Mouse (Mus musculus): Measurements from ENCODE around the gene Cxcr6. TPM values are rescaled to one million over a fixed set of nuclear protein-coding genes. Genes with fewer than 3 reads are reported as not detected.
A peak's percentile ranks its signal among the peaks of the same experiment; 100 is the strongest.
"Not testable (repeated sequence)": the region's sequence is repeated elsewhere in the genome, so short reads cannot be mapped to it uniquely, and the experiment has no call there.

Gene Cxcr6
- not detected for total RNA-seq (2022)

GRCm38 (mm10) chr9:123806267-123806666, at the start of gene Cxcr6:
Gene Cxcr6 (plus strand): TSS chr9:123806475.
- no peak for DNase-seq (ENCODE audit: low spot score in 2 of 2)

DNA sequence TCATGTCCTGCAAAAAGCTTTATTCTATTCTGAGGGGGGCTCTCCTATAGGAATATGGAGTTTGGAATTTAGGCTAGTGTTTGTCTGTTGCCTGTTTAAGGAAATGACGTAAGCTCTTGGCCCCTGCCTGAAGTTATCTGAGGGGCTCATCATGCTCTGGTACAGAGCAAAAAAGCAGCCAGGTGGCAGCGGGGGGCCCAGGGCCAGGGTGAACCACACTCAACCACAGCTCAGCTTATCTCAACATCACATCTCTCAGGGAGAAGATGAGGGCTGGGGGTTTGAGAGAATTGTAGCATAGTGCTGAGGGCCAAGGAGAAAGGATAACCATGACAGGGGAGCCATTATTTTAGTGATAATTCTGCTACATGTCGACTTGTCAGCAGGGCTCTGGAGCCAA, 49.5 kb upstream of the Cxcr6 start:
- DNase-seq (ENCODE audit: low spot score in 2 of 2), result no peak

GRCm38 (mm10) chr9:123757326-123757725, 48.9 kb upstream of the Cxcr6 start:
- DNase-seq (ENCODE audit: low spot score in 2 of 2), result no peak

DNA sequence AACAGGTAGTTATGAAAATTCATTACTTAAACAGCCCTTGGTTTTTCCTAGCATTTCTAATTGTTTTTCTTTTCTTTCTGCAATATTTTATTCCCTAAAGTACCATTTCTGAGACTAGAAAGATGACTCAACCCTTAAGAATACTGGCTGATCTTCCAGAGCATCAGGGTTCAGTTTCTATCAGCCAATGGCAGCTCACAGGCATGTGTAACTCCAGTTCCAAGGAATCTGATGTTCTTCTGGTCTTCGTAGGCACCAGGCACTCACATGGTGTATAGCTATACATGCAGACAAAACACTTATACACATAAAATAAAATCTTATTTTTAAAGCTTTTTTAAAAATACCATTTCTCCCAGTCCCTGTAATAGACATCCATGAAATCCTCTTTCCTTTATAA, 48.1 kb upstream of the Cxcr6 start:
- DNase-seq (ENCODE audit: low spot score in 2 of 2), result no peak

- no peak for DNase-seq (ENCODE audit: low spot score in 2 of 2)
Measured at GRCm38 (mm10) chr9:123758645-123759044, 47.6 kb upstream of the Cxcr6 start.

DNA sequence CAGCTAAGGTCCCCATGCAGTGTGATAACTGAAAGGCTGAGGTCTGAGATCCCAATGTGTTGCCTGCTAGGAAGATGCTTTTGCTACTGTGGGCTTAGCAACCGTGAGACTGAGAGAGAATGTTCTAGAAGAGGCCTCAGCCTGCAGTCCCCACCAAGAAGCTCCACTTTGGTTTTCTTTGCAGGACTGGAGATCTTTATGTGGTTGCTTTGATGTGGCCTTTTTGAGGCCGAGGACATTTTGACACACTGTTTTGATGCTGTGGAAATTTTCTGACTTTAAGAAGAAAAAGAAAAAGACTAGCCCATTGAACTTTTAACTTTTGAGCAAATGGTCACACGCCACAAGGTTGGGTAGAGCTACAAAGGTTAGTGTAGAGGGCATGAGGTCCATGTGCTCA, 45.5 kb upstream of the Cxcr6 start:
- DNase-seq (ENCODE audit: low spot score in 2 of 2), result no peak

DNA sequence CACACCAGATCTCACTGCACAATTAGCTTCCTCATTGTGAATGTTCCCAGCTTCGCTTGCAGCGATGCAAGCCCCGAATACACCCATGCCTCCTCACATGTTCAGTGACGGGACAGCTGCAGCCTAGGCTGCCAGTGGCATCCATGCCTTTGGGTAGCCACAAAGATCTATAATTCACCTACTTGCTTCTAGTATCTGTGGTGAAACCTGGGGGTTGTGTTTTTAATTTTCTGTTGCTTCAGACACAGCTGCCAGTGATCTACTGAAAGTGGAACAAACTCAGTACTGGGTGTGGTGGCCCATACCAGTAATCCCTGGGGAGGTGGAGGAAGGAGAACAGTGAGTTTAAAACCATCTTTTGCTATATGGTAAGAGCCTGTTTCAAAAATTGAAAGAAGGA, 43.4 kb upstream of the Cxcr6 start:
- DNase-seq (ENCODE audit: low spot score in 2 of 2), result no peak

DNA sequence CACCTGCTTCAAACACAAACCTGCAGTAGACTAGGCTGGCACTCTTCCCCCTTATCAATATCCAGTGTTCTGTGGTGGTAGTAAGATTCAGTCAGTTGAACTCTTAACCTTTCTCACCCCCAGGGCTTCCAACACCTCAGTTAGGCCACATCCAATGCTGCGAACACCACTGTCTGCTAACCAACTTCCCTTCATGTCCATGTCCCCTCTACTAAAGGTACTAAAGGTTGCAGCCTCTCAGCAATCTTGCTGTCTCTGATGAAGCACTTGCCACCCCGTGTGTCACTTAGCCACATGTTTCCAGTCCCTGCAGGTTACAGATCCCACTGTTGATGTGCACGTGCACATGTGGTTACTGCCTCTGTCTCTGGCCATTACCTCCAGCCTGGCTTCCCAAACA, 42.5 kb upstream of the Cxcr6 start:
- no peak for DNase-seq (ENCODE audit: low spot score in 2 of 2)

DNA sequence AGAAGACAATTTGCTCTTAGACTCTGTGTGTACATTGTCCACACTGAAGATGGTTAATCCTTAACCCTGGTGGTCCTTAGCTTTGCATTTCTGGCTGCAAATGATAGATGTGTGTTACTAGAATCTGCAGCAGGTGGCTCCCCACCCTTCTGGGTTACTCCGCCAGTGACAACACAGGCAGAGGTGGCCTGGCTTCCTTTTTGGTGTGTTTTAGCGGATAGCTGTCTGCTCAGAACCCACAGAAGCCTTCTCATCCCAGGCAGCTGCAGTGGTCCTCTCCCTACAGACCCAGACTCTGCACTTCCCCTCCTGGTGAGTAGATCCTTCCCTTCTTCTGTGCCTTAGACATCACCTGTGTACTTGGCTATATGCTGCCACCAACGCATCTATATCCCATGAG, 39.3 kb upstream of the Cxcr6 start:
- DNase-seq (ENCODE audit: low spot score in 2 of 2), result no peak

DNA sequence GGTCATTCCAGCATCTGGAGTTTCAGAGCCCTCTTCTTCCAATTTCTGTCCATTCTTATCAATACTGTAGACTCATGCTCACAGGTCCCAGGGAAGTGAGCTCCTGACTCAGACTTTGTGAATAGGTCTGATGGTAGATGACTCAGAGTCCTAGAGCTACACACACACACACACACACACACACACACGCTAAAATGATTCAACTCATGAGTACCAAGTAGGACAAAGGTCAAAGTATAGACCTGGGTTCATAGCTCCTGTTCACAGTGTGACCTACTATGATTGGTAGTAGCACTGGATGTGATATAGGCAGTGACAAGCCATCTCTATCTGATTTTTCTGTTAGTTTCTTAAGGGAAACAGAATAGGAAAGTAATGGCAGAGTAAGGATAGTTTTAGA, 37.8 kb upstream of the Cxcr6 start:
- no peak for DNase-seq (ENCODE audit: low spot score in 2 of 2)

DNA sequence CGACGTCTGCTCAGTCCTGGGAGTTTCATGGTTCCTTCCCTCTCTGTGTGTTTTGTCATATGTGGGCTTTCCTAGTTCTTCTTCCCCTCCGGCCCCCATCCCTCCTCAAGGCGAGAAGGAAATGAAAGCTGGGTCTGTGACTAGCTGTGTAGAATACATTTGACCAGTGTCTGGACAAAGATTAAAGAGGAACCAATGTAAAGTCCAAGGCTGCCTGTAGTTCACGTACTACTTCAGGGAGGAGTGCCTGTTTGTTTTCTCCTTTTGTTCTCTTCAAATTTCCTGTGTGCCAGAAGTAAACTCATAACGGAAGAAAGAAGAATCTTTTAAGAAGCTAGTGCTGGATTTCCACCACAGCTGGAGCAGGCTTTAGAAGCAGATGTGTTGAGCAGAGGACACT, 36.7 kb upstream of the Cxcr6 start:
- no peak for DNase-seq (ENCODE audit: low spot score in 2 of 2)

- DNase-seq (ENCODE audit: low spot score in 2 of 2), result not testable (repeated sequence)
Measured at GRCm38 (mm10) chr9:123773299-123773698, 33.0 kb upstream of the Cxcr6 start.

DNA sequence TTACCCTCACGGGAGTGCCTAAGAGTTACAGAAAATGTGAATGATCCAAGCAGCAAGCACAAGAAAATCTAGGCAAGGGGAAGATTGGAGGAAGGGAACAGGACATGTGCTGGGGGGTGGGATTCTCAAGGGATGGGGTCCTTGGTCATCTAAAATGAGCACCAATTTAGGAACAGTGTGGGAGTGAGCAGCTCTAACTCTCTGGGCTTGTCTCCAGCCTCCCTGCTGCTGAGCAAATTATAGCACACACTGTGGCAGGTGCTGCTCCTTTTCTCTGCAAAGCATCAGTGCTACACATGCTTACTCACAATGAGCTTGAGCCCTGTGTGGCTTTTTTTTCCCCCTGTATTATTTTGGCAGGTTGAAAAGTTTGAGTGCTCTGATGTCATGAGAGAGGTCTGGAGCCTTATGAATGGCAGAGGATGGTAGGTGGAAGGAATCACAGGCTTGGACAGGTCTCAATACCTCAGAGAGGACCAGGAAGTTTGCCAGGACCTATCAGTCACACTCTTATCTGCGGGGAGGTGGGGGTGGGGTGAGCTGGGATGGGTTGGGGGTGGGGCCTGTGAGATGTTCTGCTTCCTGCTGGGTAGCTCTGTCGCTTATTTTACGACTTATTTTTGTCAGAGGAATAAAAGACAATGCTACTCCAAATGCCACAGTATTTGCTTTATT, 17.3 kb upstream of the Cxcr6 start:
- no peak for DNase-seq (ENCODE audit: low spot score in 2 of 2)

GRCm38 (mm10) chr9:123796174-123796573, 10.1 kb upstream of the Cxcr6 start:
- DNase-seq (ENCODE audit: low spot score in 2 of 2), result peak in 1 of 2 experiments; percentile 38

GRCm38 (mm10) chr9:123801527-123801926, 4.7 kb upstream of the Cxcr6 start:
- no peak for DNase-seq (ENCODE audit: low spot score in 2 of 2)

DNA sequence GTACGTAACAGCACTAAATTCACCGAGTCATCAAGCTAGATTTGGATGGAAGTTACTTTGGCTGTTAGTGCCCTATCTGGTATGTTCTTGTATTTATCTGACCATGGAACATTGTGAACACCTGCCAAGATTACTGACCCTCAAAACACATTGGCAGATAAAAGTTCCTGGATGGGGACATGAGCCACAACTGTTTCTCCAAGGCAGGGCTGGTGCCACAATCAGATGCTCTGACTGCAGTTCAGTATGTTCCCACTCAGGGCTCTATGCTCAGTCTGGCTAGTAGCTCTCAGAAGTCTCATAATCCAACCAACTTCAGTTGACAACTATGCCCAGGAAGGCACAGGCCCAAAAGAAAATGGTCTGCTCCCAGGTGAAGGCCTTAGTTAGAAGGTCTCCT, 3.9 kb upstream of the Cxcr6 start:
- no peak for DNase-seq (ENCODE audit: low spot score in 2 of 2)

GRCm38 (mm10) chr9:123802896-123803295, 3.4 kb upstream of the Cxcr6 start:
- DNase-seq (ENCODE audit: low spot score in 2 of 2), result no peak

GRCm38 (mm10) chr9:123805241-123805640, 1.0 kb upstream of the Cxcr6 start:
- no peak for DNase-seq (ENCODE audit: low spot score in 2 of 2)

- DNase-seq (ENCODE audit: low spot score in 2 of 2), result no peak
Measured at GRCm38 (mm10) chr9:123808583-123808982, 2.3 kb downstream of the Cxcr6 start.

GRCm38 (mm10) chr9:123811831-123812230, 5.6 kb downstream of the Cxcr6 start:
- no peak for DNase-seq (ENCODE audit: low spot score in 2 of 2)

DNA sequence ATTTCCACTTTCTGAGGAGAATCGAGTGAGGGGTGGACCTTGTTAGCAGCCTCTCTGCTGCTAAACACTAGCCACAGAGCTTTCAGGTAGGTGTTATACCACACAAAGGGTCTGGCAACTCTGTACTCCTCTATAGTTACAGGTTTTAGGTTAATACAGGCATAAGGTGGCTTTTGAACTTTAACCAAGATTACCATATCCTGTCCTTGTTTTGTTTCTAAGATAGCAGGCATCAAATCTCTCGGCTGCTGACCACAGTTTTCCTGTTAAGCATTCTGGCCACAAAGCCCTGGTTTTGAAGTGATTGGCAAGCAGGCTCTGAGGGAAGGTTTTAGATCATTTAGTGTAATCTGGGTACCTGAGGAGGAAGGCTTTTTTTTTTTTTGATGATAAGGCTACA, 8.1 kb downstream of the Cxcr6 start:
- DNase-seq (ENCODE audit: low spot score in 2 of 2), result no peak

DNA sequence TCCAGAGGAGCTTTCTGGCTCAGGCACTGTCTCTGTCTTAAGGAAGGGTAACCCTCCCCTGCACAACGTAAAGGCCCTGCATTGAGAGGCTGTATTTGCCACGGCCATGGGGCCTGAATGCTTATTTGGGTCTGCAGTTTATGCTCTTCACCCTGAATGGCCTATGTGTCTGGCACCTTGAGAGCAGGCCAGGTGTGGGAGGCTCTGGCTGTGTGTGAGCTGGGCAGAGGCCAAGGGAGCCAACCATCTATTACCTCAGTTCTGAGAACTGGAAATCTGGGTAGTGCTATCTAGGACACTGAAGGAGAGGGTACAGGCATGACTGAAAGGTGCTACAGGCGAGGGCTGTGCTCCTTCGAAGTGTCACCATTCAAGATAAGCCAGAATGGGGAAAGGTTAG, 8.5 kb downstream of the Cxcr6 start:
- no peak for DNase-seq (ENCODE audit: low spot score in 2 of 2)

DNA sequence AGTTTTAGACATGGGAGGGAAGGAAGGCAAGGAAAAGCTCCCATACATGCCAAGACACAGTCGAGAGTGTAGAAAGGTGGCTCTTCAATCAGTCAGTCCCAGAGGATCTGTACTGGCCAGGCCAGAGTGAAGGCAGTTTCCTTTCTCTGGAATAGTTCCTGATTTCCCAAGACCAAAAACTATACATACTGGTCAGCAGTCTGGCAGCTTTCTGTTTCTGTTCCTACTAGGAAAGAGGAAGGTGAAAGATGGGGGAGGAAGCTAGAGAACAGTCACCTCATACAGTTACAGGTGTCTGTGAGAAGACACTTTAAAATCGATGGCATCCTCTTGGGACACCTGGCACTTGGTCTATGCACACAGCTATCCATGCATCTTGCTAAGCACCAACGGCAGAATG, 9.2 kb downstream of the Cxcr6 start:
- no peak for DNase-seq (ENCODE audit: low spot score in 2 of 2)

DNA sequence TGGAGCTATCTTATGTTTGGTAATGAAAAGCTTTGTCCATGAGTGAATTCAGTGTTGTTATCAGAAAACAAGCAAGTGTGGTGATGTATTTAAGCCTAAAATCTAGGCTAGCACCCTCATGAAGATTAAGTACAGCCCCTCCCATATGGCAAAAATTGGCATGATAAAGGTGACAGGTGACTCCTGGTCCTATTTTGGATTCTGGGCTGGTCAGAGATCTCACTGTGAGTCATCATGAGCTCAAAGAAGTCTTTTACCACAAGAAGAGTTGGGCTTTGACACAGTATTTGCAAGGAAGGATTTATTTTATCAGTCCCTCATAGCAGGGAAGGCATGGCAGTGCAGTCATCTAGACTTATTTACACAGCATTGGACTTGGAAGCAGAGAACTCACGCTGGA, 9.7 kb downstream of the Cxcr6 start:
- no peak for DNase-seq (ENCODE audit: low spot score in 2 of 2)

All from layer of hippocampus, adult 8-10 months (tissue).